Mouse (Mus musculus) lung, embryonic 15.5 days (tissue): ENCODE results near the gene Csn2. TPM values are rescaled to one million over a fixed set of nuclear protein-coding genes. Genes with fewer than 3 reads are reported as not detected.

Experiments used
- ATAC-seq: fragments of 200-750 bp; cut with Nextera tagmentation; 2 replicates; pipeline ENCODE4 v1.8.0; 2017; ENCODE audit warnings: moderate number of reproducible peaks, borderline replicate concordance; ENCODE audit not compliant: low FRiP score, low TSS enrichment; ENCODE audit errors: extremely low read depth
- H3K27ac ChIP-seq: fragments of 300-500 bp; sonication (generic); 2 replicates; pipeline ENCODE4 v1.5.1; 2015; ENCODE audit warnings: moderate library complexity, mild to moderate bottlenecking, inconsistent platforms
- H3K27me3 ChIP-seq: fragments of 300-500 bp; sonication (generic); 2 replicates; pipeline ENCODE4 v1.6.1; 2015; ENCODE audit warnings: inconsistent platforms
- H3K36me3 ChIP-seq: fragments of 300-500 bp; sonication (generic); 2 replicates; pipeline ENCODE4 v1.6.1; 2015; ENCODE audit warnings: inconsistent platforms
- H3K4me1 ChIP-seq: fragments of 300-500 bp; sonication (generic); 2 replicates; pipeline ENCODE4 v1.6.1; 2015; ENCODE audit warnings: inconsistent platforms
- H3K4me2 ChIP-seq: fragments of 300-500 bp; sonication (generic); 2 replicates; pipeline ENCODE4 v1.6.1; 2015; ENCODE audit warnings: inconsistent platforms, mild to moderate bottlenecking, moderate library complexity
- H3K4me3 ChIP-seq: fragments of 300-500 bp; sonication (generic); 2 replicates; pipeline ENCODE4 v1.5.1; 2015; ENCODE audit warnings: mild to moderate bottlenecking, inconsistent platforms
- H3K9ac ChIP-seq: fragments of 300-500 bp; sonication (generic); 2 replicates; pipeline ENCODE4 v1.6.1; 2015; ENCODE audit warnings: inconsistent platforms
- H3K9me3 ChIP-seq: fragments of 300-500 bp; sonication (generic); 2 replicates; pipeline ENCODE4 v1.6.1; 2016; ENCODE audit warnings: inconsistent platforms
- WGBS: fragments of 180-500 bp; shearing (Covaris S2); methylation state at CpG from one replicate; pipeline ENCODE4 v1.1.7; 2015; 5-methylcytosine and 5-hydroxymethylcytosine counted together
- polyA plus RNA-seq: library from polyadenylated mRNA; unstranded; fragments of >200 nt; fragmentation: Nextera tagmentation; extraction: Ambion mirVana; gene quantifications from 2 replicates; pipeline ENCODE4 v1.2.1, GENCODE M21; 2015

Gene Csn2
- polyA plus RNA-seq, result 0.40 TPM in 1 of 2 replicates, not detected in the other

DNA sequence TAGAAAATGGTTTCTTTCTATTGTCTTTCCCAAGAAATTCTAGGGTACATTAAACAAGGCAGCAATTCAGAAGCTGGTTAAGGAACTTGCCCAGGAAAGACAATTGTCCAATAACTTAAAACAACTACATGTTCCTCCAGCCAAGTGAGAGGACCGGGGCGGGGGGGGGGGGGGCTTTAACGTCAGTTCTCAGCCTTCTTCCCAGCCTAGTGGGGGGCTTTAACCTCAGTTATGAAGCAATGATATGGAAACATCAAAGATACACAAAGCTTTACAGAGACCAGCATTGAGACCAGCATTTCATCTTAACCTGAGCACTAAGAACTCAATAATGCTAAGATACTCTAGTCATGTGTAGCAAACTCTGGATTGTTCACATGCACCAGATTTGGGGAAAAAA is at the start of gene Csn2:
Gene Csn2, minus strand, starts transcription at position 101 of the 400 bp plus-strand sequence.
- no peaks in the 10 kb centered on the region for H3K4me1 ChIP-seq
- WGBS, result 57% methylated on average over 3 of the region's 3 CpGs
- no peaks in the 10 kb centered on the region for H3K9me3 ChIP-seq
- no peak for ATAC-seq
- no peak within 1 kb of the TSS for H3K4me2 ChIP-seq
- H3K4me3 ChIP-seq, result no peak within 1 kb of the TSS
- H3K27ac ChIP-seq, result no peak within 1 kb of the TSS
- no peaks in the 10 kb centered on the region for H3K36me3 ChIP-seq
- H3K27me3 ChIP-seq, result no peaks in the 10 kb centered on the region
- no peak within 1 kb of the TSS for H3K9ac ChIP-seq

GRCm38 (mm10) chr5:87734821-87735220 is 35.4 kb upstream of the Csn2 start:
- H3K9ac ChIP-seq, result no peak overlapping the region
- H3K27ac ChIP-seq, result no peak overlapping the region
- peak; percentile 42; the same call in 1 of the 2 replicates for ATAC-seq
- H3K9me3 ChIP-seq, result no peaks in the 10 kb centered on the region
- H3K27me3 ChIP-seq, result no peaks in the 10 kb centered on the region
- no peaks in the 10 kb centered on the region for H3K4me1 ChIP-seq
- H3K4me3 ChIP-seq, result no peak overlapping the region
- H3K4me2 ChIP-seq, result no peak overlapping the region
- H3K36me3 ChIP-seq, result no peaks in the 10 kb centered on the region

DNA sequence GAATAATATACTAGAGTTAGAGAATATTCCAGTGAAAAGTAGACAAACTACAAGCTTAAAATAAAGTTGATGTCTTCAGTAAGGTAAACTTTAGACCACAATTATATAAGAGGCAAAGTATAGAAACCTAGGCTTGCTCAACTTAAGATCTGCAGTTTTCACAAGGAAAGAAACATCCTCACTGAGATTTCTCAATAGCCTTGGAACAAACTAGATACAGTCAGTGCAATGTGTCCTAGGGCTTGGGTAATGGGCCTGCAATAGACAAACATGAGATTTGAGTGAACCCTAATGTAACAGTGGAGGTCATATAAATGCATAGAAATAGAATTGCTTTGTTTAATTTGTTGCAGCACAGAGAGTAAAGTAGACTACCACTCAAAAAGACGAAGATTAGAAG is 6.5 kb upstream of the Csn2 start:
- H3K4me3 ChIP-seq, result no peak overlapping the region
- no peaks in the 10 kb centered on the region for H3K27me3 ChIP-seq
- H3K9me3 ChIP-seq, result no peaks in the 10 kb centered on the region
- H3K9ac ChIP-seq, result no peak overlapping the region
- 56% methylated on average over 1 of the region's 1 CpGs for WGBS
- H3K4me1 ChIP-seq, result no peaks in the 10 kb centered on the region
- H3K36me3 ChIP-seq, result no peaks in the 10 kb centered on the region
- no peak overlapping the region for H3K27ac ChIP-seq
- H3K4me2 ChIP-seq, result no peak overlapping the region
- no peak for ATAC-seq

DNA sequence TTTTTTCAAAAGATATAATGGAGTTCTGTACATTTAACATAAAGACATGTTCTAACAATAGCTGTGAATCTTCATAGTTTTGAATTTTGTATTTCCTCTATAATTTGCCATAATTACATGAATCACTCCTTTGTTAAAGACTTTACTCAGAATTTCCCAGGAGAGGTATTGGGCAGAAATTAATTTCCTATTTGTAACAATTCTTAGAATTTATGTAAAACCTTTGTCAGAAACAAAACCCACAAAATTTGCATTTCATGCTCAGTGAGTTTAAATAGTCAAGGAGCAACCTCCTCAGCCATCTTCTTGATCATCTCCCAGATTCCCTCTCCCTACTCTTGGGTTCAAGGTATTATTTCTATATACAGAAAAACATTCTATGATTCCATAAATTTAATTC is 33.5 kb downstream of the Csn2 start, which contains the start of gene Csn1s1:
Gene Csn1s1, plus strand, starts transcription at position 301 of the 400 bp plus-strand sequence.
- no peaks in the 10 kb centered on the region for H3K27me3 ChIP-seq
- H3K36me3 ChIP-seq, result no peaks in the 10 kb centered on the region
- H3K4me1 ChIP-seq, result no peaks in the 10 kb centered on the region
- H3K4me2 ChIP-seq, result no peak within 1 kb of the TSS
- no peak within 1 kb of the TSS for H3K27ac ChIP-seq
- no peak within 1 kb of the TSS for H3K9ac ChIP-seq
- H3K4me3 ChIP-seq, result no peak within 1 kb of the TSS
- no peak for ATAC-seq
- no peaks in the 10 kb centered on the region for H3K9me3 ChIP-seq

GRCm38 (mm10) chr5:87642787-87643186 is 56.6 kb downstream of the Csn2 start:
- no peak for ATAC-seq
- Histone ChIP-seq H3K36me3 (no peaks in the 10 kb centered on the region), H3K9me3 (no peaks in the 10 kb centered on the region), H3K4me1 (no peaks in the 10 kb centered on the region), H3K27ac (no peak overlapping the region), H3K4me3 (no peak overlapping the region), H3K27me3 (no peaks in the 10 kb centered on the region), H3K9ac (no peak overlapping the region), H3K4me2 (no peak overlapping the region)

Other genes with a start within 250 kb of the Csn2 start
- gene Ugt2a2, start 217.4 kb downstream of the Csn2 start, polyA plus RNA-seq, result not detected in 2 replicates
- not detected in 2 replicates for gene Gm43638, start 212.8 kb downstream of the Csn2 start, polyA plus RNA-seq
- not detected in 2 replicates for gene Ugt2a1, start 208.8 kb downstream of the Csn2 start, polyA plus RNA-seq
- gene Sult1b1, start 161.4 kb downstream of the Csn2 start, polyA plus RNA-seq, result not detected in 2 replicates
- gene Sult1d1, start 130.6 kb downstream of the Csn2 start, polyA plus RNA-seq, result 0.10 and 0.24 TPM in 2 replicates
- not detected in 2 replicates for gene Sult1e1, start 108.0 kb downstream of the Csn2 start, polyA plus RNA-seq
- gene Csn1s1, start 33.4 kb downstream of the Csn2 start, polyA plus RNA-seq, result not detected in 2 replicates
- not detected in 2 replicates for gene Csn1s2a, start 74.9 kb upstream of the Csn2 start, polyA plus RNA-seq
- gene Csn1s2b, start 108.5 kb upstream of the Csn2 start, polyA plus RNA-seq, result not detected in 2 replicates
- gene Prr27, start 126.1 kb upstream of the Csn2 start, polyA plus RNA-seq, result not detected in 2 replicates
- gene Odam, start 185.4 kb upstream of the Csn2 start, polyA plus RNA-seq, result not detected in 2 replicates
- gene Csn3, start 225.9 kb upstream of the Csn2 start, polyA plus RNA-seq, result not detected in 2 replicates